Mouse (Mus musculus): ENCODE measurements around the gene Tmem131l.

GRCm38 (mm10) chr3:83849341-83849740 is 190.6 kb downstream of the Tmem131l start:
- no peak for TF ChIP-seq ZC3H11A (IDR thresholded peaks at IDR 0.05; ENCODE audit: borderline replicate concordance, low read depth, low read length)
- no peak for TF ChIP-seq HCFC1 (IDR thresholded peaks at IDR 0.05; ENCODE audit: borderline replicate concordance, insufficient read depth, low read length)
- TF ChIP-seq CHD2 (IDR thresholded peaks at IDR 0.05; ENCODE audit: low read depth, low read length) = no peak

Measured in ES-E14 (cell line).